Mouse (Mus musculus) ES-E14 (cell line): Measurements from ENCODE around the gene Rhox4b. TPM values are rescaled to one million over a fixed set of nuclear protein-coding genes. Genes with fewer than 3 reads are reported as not detected.
"Not testable (repeated sequence)": the region's sequence is repeated elsewhere in the genome, so short reads cannot be mapped to it uniquely, and the experiment has no call there.

ENCODE experiments used
- DNase-seq: peaks from one replicate; pipeline ENCODE4 v3.0.0-alpha.2; 2013; ENCODE audit warnings: low read depth, low spot score
- H3K27ac ChIP-seq: 2 replicates; pipeline ENCODE4 v1.5.1; 2012; ENCODE audit warnings: low read depth, mild to moderate bottlenecking, low read length, moderate library complexity, mixed read lengths; ENCODE audit not compliant: poor library complexity, insufficient read depth, severe bottlenecking
- H3K36me3 ChIP-seq: 2 replicates; pipeline ENCODE4 v1.6.1; 2012; ENCODE audit warnings: mild to moderate bottlenecking, low read length, moderate library complexity, mixed read lengths; ENCODE audit not compliant: control insufficient read depth, poor library complexity, insufficient read depth, severe bottlenecking
- H3K4me1 ChIP-seq, 2 experiments: fragments of 150-350 bp in 1 of 2; sonication (generic) in 1 of 2; 2 replicates each; pipeline ENCODE4 v1.6.1; 2012; ENCODE audit warnings: low read length in 2 of 2, mild to moderate bottlenecking in 1 of 2, mixed read lengths in 1 of 2; ENCODE audit not compliant: control insufficient read depth in 2 of 2, insufficient read depth in 2 of 2, poor library complexity in 1 of 2
- H3K4me3 ChIP-seq, 2 experiments: fragments of 150-350 bp in 1 of 2; sonication (generic) in 1 of 2; 2 replicates each; pipeline ENCODE4 v1.5.1; 2012; ENCODE audit warnings: low read length in 2 of 2, low read depth in 1 of 2, mild to moderate bottlenecking in 1 of 2, mixed read lengths in 1 of 2; ENCODE audit not compliant: insufficient read depth in 1 of 2, poor library complexity in 1 of 2, severe bottlenecking in 1 of 2
- H3K9ac ChIP-seq: 2 replicates; pipeline ENCODE4 v1.6.1; 2012; ENCODE audit warnings: low read depth, mild to moderate bottlenecking, low read length, mixed read lengths; ENCODE audit not compliant: poor library complexity, insufficient read depth, severe bottlenecking
- H3K9me3 ChIP-seq: fragments of 150-350 bp; sonication (generic); 2 replicates; pipeline ENCODE4 v1.6.1; 2012; ENCODE audit warnings: low read depth, mild to moderate bottlenecking, low read length; ENCODE audit not compliant: control insufficient read depth, insufficient read depth
- in situ Hi-C, 2 experiments: fragments of 600-800 bp; cut with MboI; formaldehyde crosslinking; loops; one replicate each; pipeline ENCODE4 v1.15.1; 2025; ENCODE audit warnings: low sequenced_read_pairs in 2 of 2, inconsistent platforms in 1 of 2; ENCODE audit not compliant: unreplicated experiment in 2 of 2
- total RNA-seq: library from RNA; depleted of rRNA; stranded (reverse); fragments of 300-350 nt; gene quantifications from 2 replicates; pipeline ENCODE4 v1.2.3, GENCODE M21; 2012; rRNA removed

The Rhox4b gene
- 0.40 TPM in 1 of 2 replicates, not detected in the other for total RNA-seq

DNA sequence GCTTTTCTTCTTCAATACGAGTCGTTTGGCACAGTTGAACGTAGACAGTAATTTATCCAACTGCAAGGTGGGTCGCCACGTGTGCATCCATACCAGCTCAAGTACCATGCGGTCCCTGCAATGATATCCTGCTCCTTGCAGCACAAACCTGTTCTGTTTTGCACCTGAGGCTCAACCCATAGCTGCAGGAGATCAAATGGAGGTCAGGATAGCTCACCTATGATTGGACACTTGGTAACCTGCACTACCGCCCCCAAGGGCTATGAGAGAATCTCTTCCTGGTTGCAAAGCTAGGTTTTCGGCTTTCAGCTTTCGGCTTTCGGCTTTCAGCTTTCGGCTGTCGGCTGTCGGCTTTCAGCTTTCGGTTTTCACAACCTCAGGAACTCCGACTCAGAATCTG lies at the start of gene Rhox4b:
TSS of gene Rhox4b (plus strand) at position 301 of the 400 bp plus-strand sequence.
- in situ Hi-C loops, DNase-seq, H3K4me3 ChIP-seq, H3K27ac ChIP-seq, H3K36me3 ChIP-seq, H3K9ac ChIP-seq, H3K4me1 ChIP-seq, H3K9me3 ChIP-seq: not testable (repeated sequence)

DNA sequence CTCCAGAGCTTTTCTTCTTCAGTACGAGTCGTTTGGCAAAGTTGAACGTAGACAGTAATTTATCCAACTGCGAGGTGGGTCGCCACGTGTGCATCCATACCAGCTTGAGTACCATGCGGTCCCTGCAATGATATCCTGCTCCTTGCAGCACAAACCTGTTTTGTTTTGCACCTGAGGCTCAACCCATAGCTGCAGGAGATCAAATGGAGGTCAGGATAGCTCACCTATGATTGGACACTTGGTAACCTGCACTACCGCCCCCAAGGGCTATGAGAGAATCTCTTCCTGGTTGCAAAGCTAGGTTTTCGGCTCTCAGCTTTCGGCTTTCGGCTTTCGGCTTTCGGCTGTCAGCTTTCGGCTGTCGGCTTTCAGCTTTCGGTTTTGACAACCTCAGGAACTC lies 41.7 kb upstream of the Rhox4b start, which contains the start of gene Rhox4a2:
TSS of gene Rhox4a2 (plus strand) at position 301 of the 400 bp plus-strand sequence.
- H3K9me3 ChIP-seq, in situ Hi-C loops, H3K9ac ChIP-seq, DNase-seq, H3K36me3 ChIP-seq, H3K27ac ChIP-seq, H3K4me3 ChIP-seq, H3K4me1 ChIP-seq: not testable (repeated sequence)

DNA sequence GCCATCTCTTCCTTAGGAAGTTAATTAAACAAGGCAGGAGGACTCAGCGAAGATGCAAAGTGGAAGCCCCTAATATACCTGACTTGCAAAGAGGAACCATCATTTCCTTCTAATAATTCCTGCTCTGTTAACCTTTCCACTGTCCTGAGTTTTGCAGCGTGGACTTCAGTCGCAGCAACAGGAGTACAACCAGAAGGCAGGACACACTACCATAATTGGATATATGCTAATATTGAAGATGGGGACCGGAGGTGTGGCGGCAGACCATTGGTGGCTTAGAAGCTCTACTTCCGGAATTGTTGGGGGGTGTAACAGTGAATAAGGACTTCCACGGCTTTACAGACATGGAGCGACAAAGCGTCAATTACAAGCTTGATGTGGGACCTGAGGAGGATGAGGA lies 20.5 kb upstream of the Rhox4b start, which contains the start of gene Rhox2b:
TSS of gene Rhox2b (plus strand) at position 301 of the 400 bp plus-strand sequence.
- in situ Hi-C loops, H3K9ac ChIP-seq, H3K4me3 ChIP-seq, H3K4me1 ChIP-seq, H3K27ac ChIP-seq, H3K36me3 ChIP-seq, H3K9me3 ChIP-seq, DNase-seq: not testable (repeated sequence)

DNA sequence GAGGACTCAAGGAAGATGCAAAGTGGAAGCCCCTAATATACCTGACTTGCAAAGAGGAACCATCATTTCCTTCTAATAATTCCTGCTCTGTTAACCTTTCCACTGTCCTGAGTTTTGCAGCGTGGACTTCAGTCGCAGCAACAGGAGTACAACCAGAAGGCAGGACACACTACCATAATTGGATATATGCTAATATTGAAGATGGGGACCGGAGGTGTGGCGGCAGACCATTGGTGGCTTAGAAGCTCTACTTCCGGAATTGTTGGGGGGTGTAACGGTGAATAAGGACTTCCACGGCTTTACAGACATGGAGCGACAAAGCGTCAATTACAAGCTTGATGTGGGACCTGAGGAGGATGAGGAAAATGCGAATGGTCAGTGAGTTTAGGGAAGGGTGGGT lies 21.1 kb downstream of the Rhox4b start, which contains the start of gene Rhox2c:
TSS of gene Rhox2c (plus strand) at position 301 of the 400 bp plus-strand sequence.
- H3K4me3 ChIP-seq, DNase-seq, H3K9me3 ChIP-seq, in situ Hi-C loops, H3K36me3 ChIP-seq, H3K4me1 ChIP-seq, H3K9ac ChIP-seq, H3K27ac ChIP-seq: not testable (repeated sequence)

DNA sequence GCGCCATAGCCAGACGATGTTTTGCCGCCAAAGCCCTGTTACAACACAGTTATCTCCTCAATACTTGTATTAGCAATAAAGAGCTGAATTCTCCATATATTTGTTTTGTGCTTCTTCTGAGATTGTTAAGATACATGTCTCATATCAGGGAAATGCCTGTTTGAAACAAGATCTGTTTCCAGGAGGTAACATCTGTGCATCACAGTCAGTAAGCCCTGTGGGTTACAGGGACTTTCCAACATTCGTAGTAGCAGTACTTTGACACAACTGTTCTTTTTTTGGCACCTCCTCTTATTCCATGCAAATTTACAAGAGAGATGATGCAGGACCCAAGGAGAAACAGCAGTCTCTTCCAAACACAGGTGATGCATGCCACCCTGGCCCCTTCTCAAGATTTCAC lies 26.0 kb downstream of the Rhox4b start, which contains the start of gene Rhox3c:
TSS of gene Rhox3c (plus strand) at position 301 of the 400 bp plus-strand sequence.
- H3K9me3 ChIP-seq, in situ Hi-C loops, H3K27ac ChIP-seq: not testable (repeated sequence)

DNA sequence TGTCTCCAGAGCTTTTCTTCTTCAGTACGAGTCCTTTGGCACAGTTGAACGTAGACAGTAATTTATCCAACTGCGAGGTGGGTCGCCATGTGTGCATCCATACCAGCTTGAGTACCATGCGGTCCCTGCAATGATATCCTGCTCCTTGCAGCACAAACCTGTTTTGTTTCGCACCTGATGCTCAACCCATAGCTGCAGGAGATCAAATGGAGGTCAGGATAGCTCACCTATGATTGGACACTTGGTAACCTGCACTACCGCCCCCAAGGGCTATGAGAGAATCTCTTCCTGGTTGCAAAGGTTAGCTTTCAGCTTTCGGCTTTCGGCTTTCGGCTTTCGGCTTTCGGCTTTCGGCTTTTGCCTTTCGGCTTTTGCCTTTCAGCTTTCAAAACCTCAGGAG lies 47.7 kb downstream of the Rhox4b start, which contains the start of gene Rhox4c:
TSS of gene Rhox4c (plus strand) at position 301 of the 400 bp plus-strand sequence.
- H3K36me3 ChIP-seq, H3K4me1 ChIP-seq, H3K4me3 ChIP-seq, H3K9me3 ChIP-seq, in situ Hi-C loops, H3K27ac ChIP-seq, DNase-seq, H3K9ac ChIP-seq: not testable (repeated sequence)

More for the DNA sequence above, 26.0 kb downstream of the Rhox4b start, which contains the start of gene Rhox3c:
- not testable (repeated sequence) for H3K36me3 ChIP-seq, H3K9ac ChIP-seq, H3K4me3 ChIP-seq, H3K4me1 ChIP-seq, DNase-seq

Other genes with a start within 250 kb of the Rhox4b start
- 353 and 389 TPM in 2 replicates for gene Ndufa1, start 241.3 kb upstream of the Rhox4b start, total RNA-seq
- 5.6 and 6.3 TPM in 2 replicates for gene Rnf113a1, start 241.2 kb upstream of the Rhox4b start, total RNA-seq
- gene Gm9, start 221.5 kb upstream of the Rhox4b start, total RNA-seq = 2.3 and 2.9 TPM in 2 replicates
- 1.4 and 3.0 TPM in 2 replicates for gene Rhox1, start 210.2 kb upstream of the Rhox4b start, total RNA-seq
- gene Rhox2a, start 187.5 kb upstream of the Rhox4b start, total RNA-seq = 1.8 and 7.2 TPM in 2 replicates
- gene Rhox3a, start 182.6 kb upstream of the Rhox4b start, total RNA-seq = not detected in 2 replicates
- gene Rhox4a, start 167.2 kb upstream of the Rhox4b start, total RNA-seq = not detected in 2 replicates
- gene Rhox3a2, start 52.5 kb upstream of the Rhox4b start, total RNA-seq = not detected in 2 replicates
- gene Rhox4a2, start 41.6 kb upstream of the Rhox4b start, total RNA-seq = 0.36 TPM in 1 of 2 replicates, not detected in the other
- gene Rhox2b, start 20.4 kb upstream of the Rhox4b start, total RNA-seq = 0.69 and 2.1 TPM in 2 replicates
- 0.48 and 0.49 TPM in 2 replicates for gene Rhox2c, start 21.2 kb downstream of the Rhox4b start, total RNA-seq
- gene Rhox3c, start 26.1 kb downstream of the Rhox4b start, total RNA-seq = not detected in 2 replicates
- gene Rhox4c, start 47.8 kb downstream of the Rhox4b start, total RNA-seq = 0.27 TPM in 1 of 2 replicates, not detected in the other
- 0.31 TPM in 1 of 2 replicates, not detected in the other for gene Rhox2d, start 60.9 kb downstream of the Rhox4b start, total RNA-seq
- gene Rhox4d, start 81.9 kb downstream of the Rhox4b start, total RNA-seq = not detected in 2 replicates
- not detected in 2 replicates for gene Rhox2e, start 98.0 kb downstream of the Rhox4b start, total RNA-seq
- not detected in 2 replicates for gene Rhox3e, start 109.5 kb downstream of the Rhox4b start, total RNA-seq
- 0.22 TPM in 1 of 2 replicates, not detected in the other for gene Rhox4e, start 124.9 kb downstream of the Rhox4b start, total RNA-seq
- gene Rhox2f, start 138.9 kb downstream of the Rhox4b start, total RNA-seq = not detected in 2 replicates
- gene Rhox3f, start 148.5 kb downstream of the Rhox4b start, total RNA-seq = not detected in 2 replicates
- gene Rhox4f, start 175.2 kb downstream of the Rhox4b start, total RNA-seq = not detected in 2 replicates
- gene Rhox3g, start 196.1 kb downstream of the Rhox4b start, total RNA-seq = not detected in 2 replicates
- gene Rhox2g, start 211.0 kb downstream of the Rhox4b start, total RNA-seq = 0.71 TPM in 1 of 2 replicates, not detected in the other
- 0.11 TPM in 1 of 2 replicates, not detected in the other for gene Rhox4g, start 218.8 kb downstream of the Rhox4b start, total RNA-seq
- not detected in 2 replicates for gene Rhox3h, start 236.3 kb downstream of the Rhox4b start, total RNA-seq
- not detected in 2 replicates for gene Rhox2h, start 240.8 kb downstream of the Rhox4b start, total RNA-seq